Comparison of ENCODE assay signal across 8 mouse cellular contexts in genomic region chr9:44364480-44364879, GRCm38 (mm10). TPM values are rescaled to one million over a fixed set of nuclear protein-coding genes. Genes with fewer than 3 reads are reported as not detected.
DNase-seq lines count a peak whose midpoint lies in the region; ATAC-seq and TF ChIP-seq lines count a peak whose summit lies in the region.
"Had no signal": no experiment of that assay in that cellular context is flagged by ENCODE, and none has a peak within 500 bp of the region (broad histone marks: within the 10 kb centered on the region; RNA-seq: fewer than 3 reads in every experiment).

No protein-coding gene starts in this region.

- in situ Hi-C loops in CH12.LX (cut with MboI; ENCODE audit: low pct_ligation_motif_present, low pct_unique_long_range_greater_than_20kb, low sequenced_read_pairs) = no loop called here

- H3K4me1 ChIP-seq in kidney, postnatal 0 days (replicated peaks; ENCODE audit: insufficient read depth, low read length) = 0 out of 2 replicates have a peak, but pooled peaks cover 7% of the 10 kb centered on the region
- peaks cover 0 to 13% of the 10 kb centered on the region in 2 experiments; a peak in 2 of 4 replicates for H3K4me1 ChIP-seq in CH12.LX (ENCODE audit: control insufficient read depth in 1 of 2, insufficient read depth in 2 of 2)

- H3K4me2 ChIP-seq in kidney, postnatal 0 days (ENCODE audit: low read length) = no peak overlapping the region
- no peak overlapping the region for H3K4me2 ChIP-seq in CH12.LX (ENCODE audit: insufficient read depth, low read depth, poor library complexity, severe bottlenecking)

- no peak for TF ChIP-seq EP300 in CH12.LX (IDR thresholded peaks at IDR 0.05; ENCODE audit: low read length)

- no peak overlapping the region for H3K4me3 ChIP-seq in kidney, postnatal 0 days (replicated peaks; ENCODE audit: low read depth, low read length)
- no peak overlapping the region for H3K4me3 ChIP-seq in CH12.LX (replicated peaks in 1 of 3; ENCODE audit: low read depth in 2 of 3, low read length in 2 of 3, poor library complexity in 1 of 3)

- peaks cover 9% of the 10 kb centered on the region for H3K79me2 ChIP-seq in CH12.LX (replicated peaks; ENCODE audit: control insufficient read depth, extremely low read depth, insufficient read depth, poor library complexity, severe bottlenecking)

- peak; percentile 13 for TF ChIP-seq RAD21 in CH12.LX (IDR thresholded peaks at IDR 0.05; ENCODE audit: low read depth, low read length)

- ATAC-seq in kidney, postnatal 0 days (replicated peaks; ENCODE audit: low FRiP score, low read depth) = no peak

- dilution Hi-C loops in CH12.LX (cut with MboI; ENCODE audit: extremely low pct_ligation_motif_present, extremely low pct_unique_long_range_greater_than_20kb, low sequenced_read_pairs) = no loop called here

- DNase-seq in kidney, postnatal 0 days (ENCODE audit: low spot score) = no peak
- DNase-seq in kidney, adult 11 months = no peak
- DNase-seq in CH12.LX (ENCODE audit: extremely low read depth) = peak; percentile 33
- DNase-seq in T-cell, adult 2 months (ENCODE audit: low spot score) = peak; percentile 31
- peak; percentile 40 for DNase-seq in lung, postnatal 36 days
- DNase-seq in gastrocnemius, postnatal 10 days = no peak
- no peak for DNase-seq in Muller cell, postnatal 12 days (ENCODE audit: inconsistent ontology term)

- no peak overlapping the region for H3K9ac ChIP-seq in kidney, postnatal 0 days (ENCODE audit: low read depth, low read length)
- H3K9ac ChIP-seq in CH12.LX (ENCODE audit: insufficient read depth, low read depth) = no peak overlapping the region

- H3K9me3 ChIP-seq in kidney, postnatal 0 days (replicated peaks; ENCODE audit: low read length) = no peaks in the 10 kb centered on the region
- peaks cover 2% of the 10 kb centered on the region for H3K9me3 ChIP-seq in CH12.LX (replicated peaks; ENCODE audit: low read length)

- no peaks in the 10 kb centered on the region for H3K27me3 ChIP-seq in kidney, postnatal 0 days (ENCODE audit: insufficient read depth, low read length)
- H3K27me3 ChIP-seq in CH12.LX (replicated peaks) = no peaks in the 10 kb centered on the region

- no peaks in the 10 kb centered on the region for H3K36me3 ChIP-seq in kidney, postnatal 0 days (ENCODE audit: insufficient read depth, low read length)
- peaks cover 3 to 6% of the 10 kb centered on the region in 2 experiments for H3K36me3 ChIP-seq in CH12.LX (replicated peaks in 1 of 2; ENCODE audit: control insufficient read depth in 1 of 2, insufficient read depth in 1 of 2, low read length in 1 of 2)

- H3K27ac ChIP-seq in kidney, postnatal 0 days = no peak overlapping the region
- H3K27ac ChIP-seq in CH12.LX (ENCODE audit: insufficient read depth, low read depth) = no peak overlapping the region
- H3K27ac ChIP-seq: macrophage had no signal

- WGBS in kidney, postnatal 0 days = 70% methylated on average over 3 of the region's 3 CpGs

- TF ChIP-seq POLR2A in CH12.LX (IDR thresholded peaks at IDR 0.05; ENCODE audit: low read depth, low read length) = no peak

- TF ChIP-seq CTCF in kidney, postnatal 0 days (IDR thresholded peaks at IDR 0.05; ENCODE audit: low read depth) = peak; percentile 49
- TF ChIP-seq CTCF in CH12.LX (conservative IDR thresholded peaks at IDR 0.05 in 1 of 2, IDR thresholded peaks at IDR 0.05 in 1 of 2; ENCODE audit: low read depth in 2 of 2, low read length in 2 of 2) = peak in 1 of 2 experiments; percentile 46; a peak in 2 of 4 replicates

TF ChIP-seq in CH12.LX, 34 proteins besides CTCF, POLR2A, EP300 and RAD21:
- TF ChIP-seq E2F4 (IDR thresholded peaks at IDR 0.05; ENCODE audit: insufficient replicate concordance, low read depth, low read length) = no peak
- no peak for TF ChIP-seq CHD2 (IDR thresholded peaks at IDR 0.05; ENCODE audit: low read length)
- TF ChIP-seq POLR2AphosphoS2 (IDR thresholded peaks at IDR 0.05; ENCODE audit: low read depth, low read length) = no peak
- no peak for TF ChIP-seq USF2 (conservative IDR thresholded peaks at IDR 0.05; ENCODE audit: low read depth, low read length)
- TF ChIP-seq ZNF384 (IDR thresholded peaks at IDR 0.05; ENCODE audit: low read depth, low read length) = no peak
- no peak for TF ChIP-seq ZC3H11A (IDR thresholded peaks at IDR 0.05; ENCODE audit: low read depth, low read length)
- TF ChIP-seq MAX (IDR thresholded peaks at IDR 0.05; ENCODE audit: low read length) = no peak
- TF ChIP-seq JUND (conservative IDR thresholded peaks at IDR 0.05; ENCODE audit: low read depth, low read length) = no peak
TF ChIP-seq in CH12.LX: peak in this region for 0.

RNA-seq across cellular contexts. Expression of gene Vps11, which starts 3.0 kb away (rescaled TPM):
- polyA plus RNA-seq in kidney, postnatal 0 days (2015; fragmentation: Nextera tagmentation; extraction: Ambion mirVana) = 30.3 and 31.1 TPM in 2 replicates
- total RNA-seq in CH12.LX (2012; rRNA removed) = 21.4 and 22.1 TPM in 2 replicates
- total RNA-seq in CH12.LX (2014; rRNA removed) = 16.1 and 17.4 TPM in 2 replicates
- polyA plus RNA-seq in CH12.LX (2012; ENCODE audit: insufficient read length, low read depth) = 23.2 and 24.8 TPM in 2 replicates
- total RNA-seq in gastrocnemius, postnatal 10 days (2021) = 10 to 100 TPM; 18.2 to 20.2 TPM

RNA-seq across cellular contexts. Expression of gene Hyou1, which starts 14.8 kb away (rescaled TPM):
- polyA plus RNA-seq in kidney, postnatal 0 days (2015; fragmentation: Nextera tagmentation; extraction: Ambion mirVana) = 22.1 and 25.8 TPM in 2 replicates
- total RNA-seq in CH12.LX (2012; rRNA removed) = 88.7 and 148 TPM in 2 replicates
- total RNA-seq in CH12.LX (2014; rRNA removed) = 31.9 and 32.6 TPM in 2 replicates
- polyA plus RNA-seq in CH12.LX (2012; ENCODE audit: insufficient read length, low read depth) = 89.9 and 90.8 TPM in 2 replicates
- total RNA-seq in gastrocnemius, postnatal 10 days (2021) = 10 to 100 TPM; 27.0 to 36.3 TPM

RNA-seq across cellular contexts. Expression of gene Hmbs, which starts 20.5 kb away (rescaled TPM):
- polyA plus RNA-seq in kidney, postnatal 0 days (2015; fragmentation: Nextera tagmentation; extraction: Ambion mirVana) = 88.2 and 95.8 TPM in 2 replicates
- total RNA-seq in CH12.LX (2012; rRNA removed) = 74.0 and 80.9 TPM in 2 replicates
- 73.7 and 75.2 TPM in 2 replicates for total RNA-seq in CH12.LX (2014; rRNA removed)
- polyA plus RNA-seq in CH12.LX (2012; ENCODE audit: insufficient read length, low read depth) = 65.0 and 65.1 TPM in 2 replicates
- total RNA-seq in gastrocnemius, postnatal 10 days (2021) = 10 to 100 TPM; 29.2 to 31.0 TPM

RNA-seq across cellular contexts. Expression of gene H2afx, which starts 30.0 kb away (rescaled TPM):
- polyA plus RNA-seq in kidney, postnatal 0 days (2015; fragmentation: Nextera tagmentation; extraction: Ambion mirVana) = 186 and 205 TPM in 2 replicates
- 488 and 589 TPM in 2 replicates for total RNA-seq in CH12.LX (2012; rRNA removed)
- 32.5 and 36.3 TPM in 2 replicates for total RNA-seq in CH12.LX (2014; rRNA removed)
- 39.5 and 56.6 TPM in 2 replicates for polyA plus RNA-seq in CH12.LX (2012; ENCODE audit: insufficient read length, low read depth)
- total RNA-seq in gastrocnemius, postnatal 10 days (2021) = 10 to 100 TPM; 41.0 to 47.2 TPM

RNA-seq across cellular contexts. Expression of gene Slc37a4, which starts 32.2 kb away (rescaled TPM):
- 88.7 and 101 TPM in 2 replicates for polyA plus RNA-seq in kidney, postnatal 0 days (2015; fragmentation: Nextera tagmentation; extraction: Ambion mirVana)
- 13.8 and 25.5 TPM in 2 replicates for total RNA-seq in CH12.LX (2012; rRNA removed)
- 29.9 and 38.7 TPM in 2 replicates for total RNA-seq in CH12.LX (2014; rRNA removed)
- 10.3 and 11.7 TPM in 2 replicates for polyA plus RNA-seq in CH12.LX (2012; ENCODE audit: insufficient read length, low read depth)
- 100 to 1,000 TPM; 120 to 138 TPM for total RNA-seq in gastrocnemius, postnatal 10 days (2021)

Comparison
In these comparisons a context has a peak if more than half of its experiments do, and no peak if none do; other contexts are left out.
1. DNase-seq: peak in CH12.LX (single experiment), T-cell, adult 2 months (single experiment) and lung, postnatal 36 days (single experiment); none in kidney, postnatal 0 days (single experiment), kidney, adult 11 months (single experiment), gastrocnemius, postnatal 10 days (single experiment) and Muller cell, postnatal 12 days (single experiment).